Mouse (Mus musculus) liver, adult 2 months (tissue): Measurements from ENCODE around the gene Aox3. TPM values are rescaled to one million over a fixed set of nuclear protein-coding genes. Genes with fewer than 3 reads are reported as not detected.

Experiments
- DNase-seq: peaks from one replicate; pipeline ENCODE4 v3.0.0-alpha.2; 2011; ENCODE audit warnings: low read depth, low spot score; ENCODE audit errors: extremely low read depth
- H3K27ac ChIP-seq: fragments of 200-500 bp; replicated peaks from 2 replicates; pipeline ENCODE4 v1.5.1; 2012; ENCODE audit warnings: low read depth, mild to moderate bottlenecking, control low read depth, inconsistent platforms, low read length; ENCODE audit not compliant: insufficient read depth
- H3K27me3 ChIP-seq: fragments of 200-500 bp; 2 replicates; pipeline ENCODE4 v1.6.1; 2012; ENCODE audit warnings: mild to moderate bottlenecking, moderate library complexity, low read length, inconsistent platforms; ENCODE audit not compliant: control insufficient read depth, insufficient read depth
- H3K36me3 ChIP-seq: fragments of 200-500 bp; 2 replicates; pipeline ENCODE4 v1.6.1; 2012; ENCODE audit warnings: low read length, inconsistent platforms; ENCODE audit not compliant: control insufficient read depth, insufficient read depth
- H3K4me1 ChIP-seq: fragments of 200-500 bp; 2 replicates; pipeline ENCODE4 v1.6.1; 2011; ENCODE audit warnings: low read length; ENCODE audit not compliant: control insufficient read depth, insufficient read depth
- H3K4me3 ChIP-seq: fragments of 200-500 bp; 2 replicates; pipeline ENCODE4 v1.5.1; 2011; ENCODE audit warnings: low read depth, mild to moderate bottlenecking, control low read depth, low read length, moderate library complexity; ENCODE audit not compliant: insufficient read depth
- H3K79me2 ChIP-seq: fragments of 200-500 bp; 2 replicates; pipeline ENCODE4 v1.6.1; 2012; ENCODE audit warnings: inconsistent platforms, mild to moderate bottlenecking, low read length, moderate library complexity; ENCODE audit not compliant: control insufficient read depth, insufficient read depth
- H3K9ac ChIP-seq: fragments of 200-500 bp; 2 replicates; pipeline ENCODE4 v1.6.1; 2012; ENCODE audit warnings: low read depth, mild to moderate bottlenecking, control low read depth, inconsistent platforms, low read length
- CTCF ChIP-seq: fragments of 200-500 bp; IDR thresholded peaks from 2 replicates; pipeline ENCODE4 v1.5.1; 2011; ENCODE audit warnings: low read depth, low read length, control low read depth
- POLR2A ChIP-seq: fragments of 200-500 bp; IDR thresholded peaks from 2 replicates; pipeline ENCODE4 v1.6.1; 2011; ENCODE audit warnings: low read length, control low read depth; ENCODE audit not compliant: insufficient read depth; ENCODE audit errors: extremely low read depth
- WGBS: fragments of 180-500 bp; shearing (Covaris S2); methylation state at CpG from one replicate; pipeline ENCODE4 v1.1.7; 2018; 5-methylcytosine and 5-hydroxymethylcytosine counted together
- polyA plus RNA-seq: library from polyadenylated mRNA; depleted of rRNA; stranded (reverse); fragments of >200 nt; gene quantifications from 2 replicates; pipeline ENCODE4 v1.2.3, GENCODE M21; 2012
- total RNA-seq: library from RNA; depleted of rRNA; stranded (reverse); fragments of >200 nt; gene quantifications from 2 replicates; pipeline ENCODE4 v1.2.3, GENCODE M21; 2014

Aox3 gene
- total and polyA plus RNA-seq, 2 experiments = 59.0 to 244 TPM

GRCm38 (mm10) chr1:58146026-58146425 is 33.1 kb downstream of the Aox3 start:
- Histone ChIP-seq H3K9ac (no peak overlapping the region), H3K4me1 (peaks cover 15% of the 10 kb centered on the region), H3K79me2 (no peaks in the 10 kb centered on the region), H3K27me3 (no peaks in the 10 kb centered on the region), H3K4me3 (no peak overlapping the region), H3K36me3 (peaks cover 73% of the 10 kb centered on the region), H3K27ac (no peak overlapping the region)
- TF ChIP-seq CTCF = no peak
- TF ChIP-seq POLR2A = no peak
- 89% methylated on average over 10 of the region's 10 CpGs for WGBS
- DNase-seq = no peak

GRCm38 (mm10) chr1:58147776-58148175 is 34.8 kb downstream of the Aox3 start:
- Histone ChIP-seq H3K4me3 (no peak overlapping the region), H3K27me3 (no peaks in the 10 kb centered on the region), H3K4me1 (peaks cover 12% of the 10 kb centered on the region), H3K9ac (no peak overlapping the region), H3K36me3 (peaks cover 76% of the 10 kb centered on the region), H3K27ac (no peak overlapping the region), H3K79me2 (no peaks in the 10 kb centered on the region)
- WGBS = 74% methylated on average over 6 of the region's 6 CpGs
- TF ChIP-seq POLR2A = no peak
- TF ChIP-seq CTCF = no peak
- no peak for DNase-seq

GRCm38 (mm10) chr1:58152247-58152646 is 39.3 kb downstream of the Aox3 start:
- WGBS = 82% methylated on average over 8 of the region's 8 CpGs
- Histone ChIP-seq H3K27ac (no peak overlapping the region), H3K4me3 (no peak overlapping the region), H3K36me3 (peaks cover 67% of the 10 kb centered on the region), H3K4me1 (no peaks in the 10 kb centered on the region), H3K79me2 (no peaks in the 10 kb centered on the region), H3K9ac (no peak overlapping the region), H3K27me3 (no peaks in the 10 kb centered on the region)
- TF ChIP-seq CTCF (no peak), POLR2A (no peak)
- DNase-seq = no peak

- Histone ChIP-seq H3K9ac (no peak overlapping the region), H3K79me2 (no peaks in the 10 kb centered on the region), H3K4me1 (no peaks in the 10 kb centered on the region), H3K27ac (no peak overlapping the region), H3K36me3 (peaks cover 69% of the 10 kb centered on the region), H3K27me3 (no peaks in the 10 kb centered on the region), H3K4me3 (no peak overlapping the region)
- no peak for DNase-seq
- TF ChIP-seq POLR2A (no peak), CTCF (peak; percentile 64)
- 65% methylated on average over 5 of the region's 5 CpGs for WGBS
These were observed 43.8 kb downstream of the Aox3 start for GRCm38 (mm10) chr1:58156747-58157146.

GRCm38 (mm10) chr1:58169893-58170292 is 57.0 kb downstream of the Aox3 start:
- 81% methylated on average over 6 of the region's 6 CpGs for WGBS
- Histone ChIP-seq H3K4me1 (no peaks in the 10 kb centered on the region), H3K36me3 (peaks cover 78% of the 10 kb centered on the region), H3K9ac (no peak overlapping the region), H3K79me2 (no peaks in the 10 kb centered on the region), H3K27me3 (no peaks in the 10 kb centered on the region), H3K4me3 (no peak overlapping the region), H3K27ac (no peak overlapping the region)
- DNase-seq = no peak
- TF ChIP-seq POLR2A (no peak), CTCF (no peak)

GRCm38 (mm10) chr1:58188514-58189175 is 75.7 kb downstream of the Aox3 start:
- Histone ChIP-seq H3K9ac (no peak overlapping the region), H3K36me3 (peaks cover 74% of the 10 kb centered on the region), H3K4me3 (no peak overlapping the region), H3K27me3 (no peaks in the 10 kb centered on the region), H3K4me1 (no peaks in the 10 kb centered on the region), H3K27ac (no peak overlapping the region), H3K79me2 (no peaks in the 10 kb centered on the region)
- DNase-seq = no peak
- TF ChIP-seq POLR2A (no peak), CTCF (no peak)
- WGBS = 78% methylated on average over 5 of the region's 5 CpGs
